ENCODE assay signal across 8 mouse cellular contexts in the genomic region with DNA sequence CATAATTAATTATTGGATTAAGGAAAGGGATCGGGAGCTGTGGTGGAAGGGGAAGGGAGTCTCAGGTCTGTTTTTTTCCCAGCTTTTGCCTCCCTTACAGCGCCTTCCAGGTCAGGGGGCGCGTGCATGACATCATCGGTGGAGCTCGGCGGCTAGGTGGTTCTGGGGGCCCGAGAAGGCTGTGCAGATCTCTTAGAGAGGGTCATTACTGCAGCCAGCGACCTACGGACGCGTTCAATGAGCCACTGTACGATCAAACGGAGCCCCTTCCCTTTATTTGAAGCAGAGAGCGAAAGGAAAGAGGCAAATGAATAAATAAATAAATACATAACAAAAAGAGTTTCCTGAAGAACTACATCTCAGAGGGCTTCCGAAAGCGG. TPM values are rescaled to one million over a fixed set of nuclear protein-coding genes. Genes with fewer than 3 reads are reported as not detected.
DNase-seq lines count a peak whose midpoint lies in the region; ATAC-seq lines count a peak whose summit lies in the region.

No protein-coding gene starts in this region.

- peak overlapping the region; percentile 80 for H3K4me2 ChIP-seq in lung, embryonic 16.5 days (ENCODE audit: low read depth, low read length)
- peak overlapping the region; percentile 95 for H3K4me2 ChIP-seq in hindbrain, embryonic 11.5 days (replicated peaks; ENCODE audit: low read depth, low read length)

- no peaks in the 10 kb centered on the region for H3K36me3 ChIP-seq in lung, embryonic 16.5 days (ENCODE audit: control insufficient read depth, insufficient read depth, low read length)
- no peaks in the 10 kb centered on the region for H3K36me3 ChIP-seq in hindbrain, embryonic 11.5 days (ENCODE audit: control insufficient read depth, insufficient read depth, low read length)
- H3K36me3 ChIP-seq in midbrain, embryonic 10.5 days, result no peaks in the 10 kb centered on the region

- peak overlapping the region; percentile 69 for H3K9ac ChIP-seq in lung, embryonic 16.5 days (ENCODE audit: low read length)
- H3K9ac ChIP-seq in hindbrain, embryonic 11.5 days (ENCODE audit: low read depth, low read length), result peak overlapping the region; percentile 71

- DNase-seq in adrenal gland, adult 2 months, result peak; percentile 34
- no peak for DNase-seq in adrenal gland, postnatal 4 days (ENCODE audit: low spot score in 2 of 2)
- DNase-seq in lung, postnatal 14 days, result no peak
- DNase-seq in hindbrain, embryonic 11.5 days (ENCODE audit: low spot score), result peak; percentile 70
- DNase-seq in midbrain, embryonic 10.5 days (ENCODE audit: low spot score), result no peak
- no peak for DNase-seq in frontal cortex, postnatal 14 days (ENCODE audit: low spot score in 2 of 2)

- H3K4me1 ChIP-seq in lung, embryonic 16.5 days (replicated peaks; ENCODE audit: control insufficient read depth, insufficient read depth, low read length), result 0 out of 2 replicates have a peak, but pooled peaks cover 3% of the 10 kb centered on the region
- H3K4me1 ChIP-seq in hindbrain, embryonic 11.5 days (replicated peaks; ENCODE audit: control insufficient read depth, insufficient read depth, low read length), result peaks cover 6% of the 10 kb centered on the region; the same call in 1 of the 2 replicates
- peaks cover 27% of the 10 kb centered on the region for H3K4me1 ChIP-seq in midbrain, embryonic 10.5 days

- H3K27ac ChIP-seq in lung, embryonic 16.5 days (ENCODE audit: low read length), result no peak overlapping the region
- no peak overlapping the region for H3K27ac ChIP-seq in hindbrain, embryonic 11.5 days (ENCODE audit: low read depth, low read length)
- H3K27ac ChIP-seq in midbrain, embryonic 10.5 days (replicated peaks), result peak overlapping the region; percentile 82

- no peaks in the 10 kb centered on the region for H3K9me3 ChIP-seq in lung, embryonic 16.5 days (ENCODE audit: control insufficient read depth, low read length)
- no peaks in the 10 kb centered on the region for H3K9me3 ChIP-seq in hindbrain, embryonic 11.5 days (ENCODE audit: control insufficient read depth, low read length)
- H3K9me3 ChIP-seq in midbrain, embryonic 10.5 days (replicated peaks), result no peaks in the 10 kb centered on the region

- WGBS in lung, embryonic 16.5 days, result under 1% methylated on average over 17 of the region's 17 CpGs
- WGBS in hindbrain, embryonic 11.5 days, result 2% methylated on average over 17 of the region's 17 CpGs
- WGBS in midbrain, embryonic 10.5 days, result 2% methylated on average over 17 of the region's 17 CpGs

- peak; percentile 22; the same call in 1 of the 2 replicates for ATAC-seq in lung, embryonic 16.5 days (ENCODE audit: low read depth)
- ATAC-seq in hindbrain, embryonic 11.5 days (ENCODE audit: low FRiP score), result peak; percentile 33; the same call in 1 of the 2 replicates
- ATAC-seq in activated CD4-positive, CD25-positive, alpha-beta regulatory T cell, adult 4 months, result no peak

- H3K27me3 ChIP-seq in lung, embryonic 16.5 days (ENCODE audit: control insufficient read depth, insufficient read depth, low read depth, low read length), result peaks cover 34% of the 10 kb centered on the region
- H3K27me3 ChIP-seq in hindbrain, embryonic 11.5 days (ENCODE audit: control insufficient read depth, insufficient read depth, low read length), result peaks cover 19% of the 10 kb centered on the region
- peaks cover 63% of the 10 kb centered on the region for H3K27me3 ChIP-seq in midbrain, embryonic 10.5 days (ENCODE audit: low read depth, poor library complexity, severe bottlenecking)

- H3K4me3 ChIP-seq in lung, embryonic 16.5 days (ENCODE audit: low read length), result peak overlapping the region; percentile 64
- peak overlapping the region; percentile 64 for H3K4me3 ChIP-seq in hindbrain, embryonic 11.5 days (ENCODE audit: low read depth, low read length)
- peak overlapping the region; percentile 67 for H3K4me3 ChIP-seq in midbrain, embryonic 10.5 days

RNA-seq across cellular contexts. Expression of gene Syngr1, which starts 0.4 kb away (rescaled TPM):
- total RNA-seq in adrenal gland, adult 2 months (2021), result 10 to 100 TPM; 24.4 to 47.8 TPM
- polyA plus RNA-seq in adrenal gland, adult 2 months (2012; rRNA removed), result 86.9 and 119 TPM in 2 replicates
- total RNA-seq in adrenal gland, postnatal 4 days (2021), result 10 to 100 TPM; 26.4 to 27.6 TPM
- 20.7 and 21.9 TPM in 2 replicates for polyA plus RNA-seq in lung, embryonic 16.5 days (2015; fragmentation: Nextera tagmentation; extraction: Ambion mirVana)
- 7.3 and 8.9 TPM in 2 replicates for polyA plus RNA-seq in hindbrain, embryonic 11.5 days (2014; fragmentation: Nextera tagmentation; extraction: Ambion mirVana)
- polyA plus RNA-seq in midbrain, embryonic 10.5 days (2016; fragmentation: Nextera tagmentation; extraction: Ambion mirVana), result 7.3 and 7.7 TPM in 2 replicates
- polyA plus RNA-seq in activated CD4-positive, CD25-positive, alpha-beta regulatory T cell, adult 4 months (2017; shearing (Covaris generic)), result 1 to 10 TPM in 1 of 2 experiments, not detected in 1; 1.4 TPM

RNA-seq across cellular contexts. Expression of gene Rpl3, which starts 0.9 kb away (rescaled TPM):
- 100 to 1,000 TPM; 376 to 618 TPM for total RNA-seq in adrenal gland, adult 2 months (2021)
- 500 and 520 TPM in 2 replicates for polyA plus RNA-seq in adrenal gland, adult 2 months (2012; rRNA removed)
- total RNA-seq in adrenal gland, postnatal 4 days (2021), result 100 to 1,000 TPM; 927 to 955 TPM
- 994 and 1,049 TPM in 2 replicates for polyA plus RNA-seq in lung, embryonic 16.5 days (2015; fragmentation: Nextera tagmentation; extraction: Ambion mirVana)
- polyA plus RNA-seq in hindbrain, embryonic 11.5 days (2014; fragmentation: Nextera tagmentation; extraction: Ambion mirVana), result 1,014 and 1,045 TPM in 2 replicates
- 866 and 996 TPM in 2 replicates for polyA plus RNA-seq in midbrain, embryonic 10.5 days (2016; fragmentation: Nextera tagmentation; extraction: Ambion mirVana)
- polyA plus RNA-seq in activated CD4-positive, CD25-positive, alpha-beta regulatory T cell, adult 4 months (2017; shearing (Covaris generic)), result 1,000 to 10,000 TPM; 4,172 to 4,641 TPM

RNA-seq across cellular contexts. Expression of gene Tab1, which starts 42.2 kb away (rescaled TPM):
- 10 to 100 TPM; 11.4 to 23.2 TPM for total RNA-seq in adrenal gland, adult 2 months (2021)
- polyA plus RNA-seq in adrenal gland, adult 2 months (2012; rRNA removed), result 19.6 and 23.4 TPM in 2 replicates
- 10 to 100 TPM; 37.6 to 37.8 TPM for total RNA-seq in adrenal gland, postnatal 4 days (2021)
- 31.5 and 33.5 TPM in 2 replicates for polyA plus RNA-seq in lung, embryonic 16.5 days (2015; fragmentation: Nextera tagmentation; extraction: Ambion mirVana)
- 21.6 and 24.7 TPM in 2 replicates for polyA plus RNA-seq in hindbrain, embryonic 11.5 days (2014; fragmentation: Nextera tagmentation; extraction: Ambion mirVana)
- polyA plus RNA-seq in midbrain, embryonic 10.5 days (2016; fragmentation: Nextera tagmentation; extraction: Ambion mirVana), result 40.0 and 48.9 TPM in 2 replicates
- polyA plus RNA-seq in activated CD4-positive, CD25-positive, alpha-beta regulatory T cell, adult 4 months (2017; shearing (Covaris generic)), result 10 to 100 TPM; 10.7 to 14.5 TPM

Comparison
In these comparisons a context has a peak if more than half of its experiments do, and no peak if none do; other contexts are left out.
1. DNase-seq: peak in adrenal gland, adult 2 months (single experiment) and hindbrain, embryonic 11.5 days (single experiment); none in adrenal gland, postnatal 4 days (0 of 2), lung, postnatal 14 days (single experiment), midbrain, embryonic 10.5 days (single experiment) and frontal cortex, postnatal 14 days (0 of 2).
2. Peak in every context shown above with its lines, with median percentiles within 50 percentile points of each other: H3K4me3 ChIP-seq.